Mouse (Mus musculus) mammary gland, adult 2 months (tissue): Measurements from ENCODE around the gene Mettl6. TPM values are rescaled to one million over a fixed set of nuclear protein-coding genes. Genes with fewer than 3 reads are reported as not detected.

ENCODE experiments used
- polyA plus RNA-seq: library from polyadenylated mRNA; depleted of rRNA; stranded (reverse); fragments of >200 nt; gene quantifications from 2 replicates; pipeline ENCODE4 v1.2.3, GENCODE M21; 2012; ENCODE audit warnings: low replicate concordance; rRNA removed

Mettl6 gene
- 6.3 and 11.0 TPM in 2 replicates for polyA plus RNA-seq

DNA sequence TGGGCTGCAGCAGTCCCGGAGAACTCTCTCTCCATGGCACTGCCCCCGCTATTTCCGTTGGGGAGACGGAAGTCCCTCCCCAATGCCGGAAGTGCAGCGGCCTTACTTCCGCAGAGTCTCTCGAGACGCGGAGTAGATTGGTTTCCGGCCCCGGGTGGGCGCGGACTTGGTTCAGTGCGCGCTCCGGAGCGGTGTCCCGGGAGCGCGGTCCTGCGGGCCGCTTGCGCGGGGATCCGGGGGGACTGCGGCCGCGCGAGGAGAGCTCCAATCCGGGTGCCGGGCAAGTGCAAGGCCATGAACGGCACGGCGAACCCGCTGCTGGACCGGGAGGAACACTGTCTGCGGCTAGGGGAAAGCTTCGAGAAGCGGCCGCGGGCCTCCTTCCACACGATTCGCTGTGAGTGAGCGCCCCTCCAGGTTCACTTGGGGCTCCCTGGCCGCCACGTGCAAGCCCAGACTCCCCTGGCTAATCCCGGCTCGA lies at the start of gene Mettl6:
Gene Mettl6, minus strand, starts transcription at position 66 of the 481 bp plus-strand sequence.

DNA sequence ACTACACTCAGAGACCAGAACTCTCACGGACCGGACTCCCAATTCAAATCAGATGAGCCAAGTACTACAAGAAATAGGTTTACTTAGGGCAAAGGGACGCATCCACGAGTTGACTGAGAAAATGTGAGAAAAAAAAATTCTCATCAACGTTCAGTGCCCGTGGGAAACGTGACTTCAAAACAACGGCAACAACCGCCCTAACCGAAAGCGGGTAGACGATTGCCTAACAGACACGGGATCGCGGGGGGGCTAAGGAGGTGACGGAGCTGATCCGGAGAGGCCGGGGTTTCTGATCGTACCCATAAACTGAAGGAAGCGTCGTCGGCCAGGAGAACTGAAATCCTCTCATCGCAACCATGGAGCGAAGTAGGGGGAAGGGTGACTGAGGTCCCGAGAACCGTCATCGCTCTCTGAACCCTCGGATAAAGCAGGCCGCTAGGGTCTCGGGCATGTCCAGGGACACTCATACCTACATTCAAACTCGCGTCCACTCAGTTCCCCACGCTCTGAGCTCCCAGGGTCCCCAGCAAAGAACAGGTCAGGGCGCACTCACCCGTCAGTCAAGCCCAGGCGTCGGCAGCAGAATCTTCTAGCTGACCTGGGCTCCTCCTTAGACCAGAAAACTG lies 378 bp downstream of the Mettl6 start, which contains the start of gene Eaf1:
Gene Eaf1, plus strand, starts transcription at position 51 of the 626 bp plus-strand sequence.

DNA sequence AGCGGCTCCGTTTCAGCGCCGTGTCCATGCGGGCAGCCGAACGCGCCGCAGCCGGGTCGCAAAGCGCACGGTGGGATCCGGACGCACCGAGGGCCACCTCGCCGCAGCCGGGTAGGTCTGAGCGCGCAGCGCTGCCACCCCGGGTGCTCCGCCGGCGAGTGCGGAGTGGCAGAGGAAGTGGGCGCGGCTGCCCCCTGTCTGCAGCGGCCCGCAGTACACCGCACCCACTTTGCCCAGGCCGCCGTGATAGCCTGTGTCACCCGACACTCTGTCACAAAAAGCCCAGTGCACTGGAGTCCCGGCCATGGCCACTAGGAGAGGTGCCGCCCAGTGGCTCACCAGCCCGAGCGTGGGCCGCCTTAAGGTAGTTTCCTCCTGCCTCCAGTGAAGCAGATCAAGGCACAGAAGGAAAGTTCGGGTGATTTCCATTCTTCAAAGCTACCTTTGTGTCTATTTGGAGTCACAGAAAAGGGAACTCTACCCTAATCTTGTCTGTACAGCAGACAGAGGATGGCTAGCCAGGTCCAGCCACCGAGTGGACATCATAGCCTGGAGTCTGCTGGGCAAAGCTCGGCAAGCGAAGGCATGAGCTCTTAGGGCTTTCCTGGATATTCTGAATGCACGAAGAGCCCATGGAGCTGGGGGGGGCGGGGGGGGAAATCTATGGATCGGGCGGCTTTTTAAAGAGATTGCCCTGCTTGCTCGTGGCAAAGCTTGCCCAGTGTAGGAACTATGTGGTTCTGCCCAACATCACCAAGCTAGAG lies 58.7 kb downstream of the Mettl6 start, which contains the start of gene Sh3bp5:
Gene Sh3bp5, minus strand, starts transcription at position 149 of the 764 bp plus-strand sequence.

Other genes with a start within 250 kb of the Mettl6 start
- gene Phf7, start 243.7 kb downstream of the Mettl6 start, polyA plus RNA-seq = 6.6 and 7.8 TPM in 2 replicates
- 49.3 and 56.2 TPM in 2 replicates for gene Bap1, start 243.6 kb downstream of the Mettl6 start, polyA plus RNA-seq
- 0.56 and 1.2 TPM in 2 replicates for gene Dnah1, start 171.1 kb downstream of the Mettl6 start, polyA plus RNA-seq
- 10.3 and 16.2 TPM in 2 replicates for gene Capn7, start 158.4 kb downstream of the Mettl6 start, polyA plus RNA-seq
- gene Sh3bp5, start 59.0 kb downstream of the Mettl6 start, polyA plus RNA-seq = 24.8 and 25.5 TPM in 2 replicates
- gene Eaf1, start 641 bp downstream of the Mettl6 start, polyA plus RNA-seq = 20.5 and 47.8 TPM in 2 replicates
- gene Colq, start 96.3 kb upstream of the Mettl6 start, polyA plus RNA-seq = 6.4 and 7.5 TPM in 2 replicates
- not detected in 2 replicates for gene Gm49387, start 145.8 kb upstream of the Mettl6 start, polyA plus RNA-seq
- 47.2 and 75.6 TPM in 2 replicates for gene Btd, start 146.0 kb upstream of the Mettl6 start, polyA plus RNA-seq
- gene Hacl1, start 146.2 kb upstream of the Mettl6 start, polyA plus RNA-seq = 15.6 and 39.5 TPM in 2 replicates